8 mouse cellular contexts compared by ENCODE assay signal in the genomic region with DNA sequence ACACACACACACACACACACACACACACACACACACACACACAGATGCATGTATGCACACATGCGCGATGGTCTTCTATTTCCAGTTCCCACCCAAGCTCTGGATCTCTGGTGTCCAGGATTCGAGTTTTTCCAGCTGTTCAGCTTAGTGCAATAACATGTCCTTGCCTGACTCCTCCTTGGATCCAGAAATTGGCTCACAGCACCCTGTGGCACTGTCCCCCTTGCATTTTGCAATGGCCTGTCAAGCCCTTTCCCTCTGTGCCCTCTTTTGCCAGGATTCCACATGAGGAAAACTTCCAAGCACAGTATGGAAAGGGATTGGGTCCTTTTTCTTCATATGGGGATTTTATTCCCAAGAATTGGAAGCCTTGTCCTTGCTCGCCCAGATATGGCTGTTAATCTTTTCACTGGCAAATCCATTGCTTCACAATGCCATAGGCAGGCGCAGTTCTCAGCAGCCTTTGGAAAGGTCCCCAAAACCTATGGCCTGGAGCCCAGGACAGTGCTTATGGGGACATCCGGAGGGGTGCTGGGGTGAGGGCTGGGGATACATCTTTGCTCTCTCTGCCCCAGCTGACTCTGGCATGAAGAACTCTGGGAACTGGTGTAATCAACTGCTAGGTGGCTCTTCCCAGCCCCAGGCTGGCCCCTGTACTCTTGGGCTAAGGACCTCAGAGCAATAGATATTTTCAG. TPM values are rescaled to one million over a fixed set of nuclear protein-coding genes. Genes with fewer than 3 reads are reported as not detected.
DNase-seq lines count a peak whose midpoint lies in the region; ATAC-seq and TF ChIP-seq lines count a peak whose summit lies in the region.

No protein-coding gene starts in this region.

- H3K27ac ChIP-seq in embryonic facial prominence, embryonic 13.5 days: 0 out of 2 replicates have a peak overlapping the region, but pooled peaks have one; percentile 55
- H3K27ac ChIP-seq in lung, postnatal 0 days (ENCODE audit: low read length): peak overlapping the region; percentile 54

- peak overlapping the region; percentile 57 for H3K9ac ChIP-seq in embryonic facial prominence, embryonic 13.5 days
- no peak overlapping the region for H3K9ac ChIP-seq in lung, postnatal 0 days (replicated peaks; ENCODE audit: low read depth)

- WGBS in embryonic facial prominence, embryonic 13.5 days: 81% methylated on average over 6 of the region's 6 CpGs
- 64% methylated on average over 6 of the region's 6 CpGs for WGBS in lung, postnatal 0 days

- no peak for TF ChIP-seq CTCF in lung, postnatal 0 days (IDR thresholded peaks at IDR 0.05)

- DNase-seq in adrenal gland, postnatal 14 days: peak; percentile 72
- DNase-seq in adrenal gland, adult 8-10 months: no peak
- DNase-seq in heart, postnatal 10 days: peak; percentile 71 to 72
- peak; percentile 79 for DNase-seq in lung, postnatal 0 days (ENCODE audit: low spot score)
- no peak for DNase-seq in B cell, adult 2 months
- DNase-seq in frontal cortex, postnatal 25 days (ENCODE audit: low spot score in 2 of 2): no peak
- DNase-seq in kidney, adult 9 months: no peak

- no peaks in the 10 kb centered on the region for H3K27me3 ChIP-seq in embryonic facial prominence, embryonic 13.5 days
- no peaks in the 10 kb centered on the region for H3K27me3 ChIP-seq in lung, postnatal 0 days (replicated peaks; ENCODE audit: insufficient read depth, low read length)

- peak overlapping the region; percentile 54 for H3K4me2 ChIP-seq in embryonic facial prominence, embryonic 13.5 days
- peak overlapping the region; percentile 43 for H3K4me2 ChIP-seq in lung, postnatal 0 days (replicated peaks; ENCODE audit: low read depth, low read length)

- TF ChIP-seq EP300 in lung, postnatal 0 days (IDR thresholded peaks at IDR 0.05): no peak

- ATAC-seq in embryonic facial prominence, embryonic 13.5 days (ENCODE audit: insufficient number of reproducible peaks, insufficient read depth, low FRiP score, low TSS enrichment, low read depth): no peak
- ATAC-seq in lung, postnatal 0 days: peak; percentile 64

- peak overlapping the region; percentile 29 for H3K4me3 ChIP-seq in embryonic facial prominence, embryonic 13.5 days
- H3K4me3 ChIP-seq in lung, postnatal 0 days (ENCODE audit: low read depth, low read length): peak overlapping the region; percentile 35

- H3K36me3 ChIP-seq in embryonic facial prominence, embryonic 13.5 days: no peaks in the 10 kb centered on the region
- no peaks in the 10 kb centered on the region for H3K36me3 ChIP-seq in lung, postnatal 0 days (ENCODE audit: insufficient read depth, low read length)

- intact Hi-C loops in heart, postnatal 10 days (cut with DNase I): no loop called here

- no peaks in the 10 kb centered on the region for H3K9me3 ChIP-seq in embryonic facial prominence, embryonic 13.5 days
- H3K9me3 ChIP-seq in lung, postnatal 0 days (ENCODE audit: low read length): no peaks in the 10 kb centered on the region

- peaks cover 46% of the 10 kb centered on the region for H3K4me1 ChIP-seq in embryonic facial prominence, embryonic 13.5 days
- H3K4me1 ChIP-seq in lung, postnatal 0 days (ENCODE audit: insufficient read depth, low read depth, low read length): peaks cover 4% of the 10 kb centered on the region; the same call in 1 of the 2 replicates

RNA-seq across cellular contexts. Expression of gene Atp1a2, which starts 0.9 kb away (rescaled TPM):
- 315 and 342 TPM in 2 replicates for total RNA-seq in adrenal gland, postnatal 14 days (2021)
- total RNA-seq in adrenal gland, adult 8-10 months (2022): 100 to 1,000 TPM in 1 of 4 experiments, 10 to 100 TPM in 3; 34.9 to 107 (median 92.5) TPM
- polyA plus RNA-seq in embryonic facial prominence, embryonic 13.5 days (2015; fragmentation: Nextera tagmentation; extraction: Ambion mirVana): 1.9 and 2.5 TPM in 2 replicates
- 100 to 1,000 TPM; 228 to 235 TPM for total RNA-seq in heart, postnatal 10 days (2021)
- 15.3 and 17.0 TPM in 2 replicates for polyA plus RNA-seq in lung, postnatal 0 days (2015; fragmentation: Nextera tagmentation; extraction: Ambion mirVana)

RNA-seq across cellular contexts. Expression of gene Kcnj9, which starts 32.2 kb away (rescaled TPM):
- 0.07 and 0.30 TPM in 2 replicates for total RNA-seq in adrenal gland, postnatal 14 days (2021)
- total RNA-seq in adrenal gland, adult 8-10 months (2022): under 1 TPM; 0.10 to 0.95 (median 0.48) TPM
- polyA plus RNA-seq in embryonic facial prominence, embryonic 13.5 days (2015; fragmentation: Nextera tagmentation; extraction: Ambion mirVana): 0.07 TPM in 1 of 2 replicates, not detected in the other
- not detected for total RNA-seq in heart, postnatal 10 days (2021)
- not detected in 2 replicates for polyA plus RNA-seq in lung, postnatal 0 days (2015; fragmentation: Nextera tagmentation; extraction: Ambion mirVana)

RNA-seq across cellular contexts. Expression of gene Igsf8, which starts 35.5 kb away (rescaled TPM):
- 23.9 and 26.1 TPM in 2 replicates for total RNA-seq in adrenal gland, postnatal 14 days (2021)
- 10 to 100 TPM; 32.7 to 37.0 (median 35.8) TPM for total RNA-seq in adrenal gland, adult 8-10 months (2022)
- polyA plus RNA-seq in embryonic facial prominence, embryonic 13.5 days (2015; fragmentation: Nextera tagmentation; extraction: Ambion mirVana): 46.9 and 49.8 TPM in 2 replicates
- total RNA-seq in heart, postnatal 10 days (2021): 10 to 100 TPM; 13.6 to 17.1 TPM
- 30.0 and 32.4 TPM in 2 replicates for polyA plus RNA-seq in lung, postnatal 0 days (2015; fragmentation: Nextera tagmentation; extraction: Ambion mirVana)

RNA-seq across cellular contexts. Expression of gene Atp1a4, which starts 38.7 kb away (rescaled TPM):
- 0.22 and 0.41 TPM in 2 replicates for total RNA-seq in adrenal gland, postnatal 14 days (2021)
- total RNA-seq in adrenal gland, adult 8-10 months (2022): 1 to 10 TPM in 2 of 4 experiments, under 1 TPM in 2; 0.12 to 1.1 (median 0.76) TPM
- not detected in 2 replicates for polyA plus RNA-seq in embryonic facial prominence, embryonic 13.5 days (2015; fragmentation: Nextera tagmentation; extraction: Ambion mirVana)
- not detected for total RNA-seq in heart, postnatal 10 days (2021)
- 0.04 and 0.05 TPM in 2 replicates for polyA plus RNA-seq in lung, postnatal 0 days (2015; fragmentation: Nextera tagmentation; extraction: Ambion mirVana)

RNA-seq across cellular contexts. Expression of gene Kcnj10, which starts 44.0 kb away (rescaled TPM):
- 0.70 and 0.79 TPM in 2 replicates for total RNA-seq in adrenal gland, postnatal 14 days (2021)
- total RNA-seq in adrenal gland, adult 8-10 months (2022): 1 to 10 TPM; 1.0 to 2.6 (median 1.7) TPM
- 0.06 TPM in 2 replicates for polyA plus RNA-seq in embryonic facial prominence, embryonic 13.5 days (2015; fragmentation: Nextera tagmentation; extraction: Ambion mirVana)
- under 1 TPM; 0.05 to 0.19 TPM for total RNA-seq in heart, postnatal 10 days (2021)
- 0.04 TPM in 2 replicates for polyA plus RNA-seq in lung, postnatal 0 days (2015; fragmentation: Nextera tagmentation; extraction: Ambion mirVana)

Comparison
In these comparisons a context has a peak if more than half of its experiments do, and no peak if none do; other contexts are left out.
1. DNase-seq: peak in adrenal gland, postnatal 14 days (single experiment), heart, postnatal 10 days (2 of 2) and lung, postnatal 0 days (single experiment); none in adrenal gland, adult 8-10 months (single experiment), B cell, adult 2 months (0 of 2), frontal cortex, postnatal 25 days (0 of 2) and kidney, adult 9 months (single experiment).